Mouse (Mus musculus) liver, embryonic 14.5 days (tissue): Measurements from ENCODE around the gene Myb. TPM values are rescaled to one million over a fixed set of nuclear protein-coding genes. Genes with fewer than 3 reads are reported as not detected.

Experiments
- ATAC-seq: fragments of 200-750 bp; cut with Nextera tagmentation; 2 replicates; pipeline ENCODE4 v1.8.0; 2017; ENCODE audit warnings: moderate number of reproducible peaks, mild to moderate bottlenecking, moderate library complexity; ENCODE audit not compliant: insufficient read depth
- DNase-seq, 3 experiments: peaks; one replicate each; pipeline ENCODE4 v3.0.0-alpha.2; 2012 to 2013; ENCODE audit warnings: low read depth in 3 of 3, low spot score in 3 of 3
- H3K27ac ChIP-seq: fragments of 300-500 bp; sonication (generic); 2 replicates; pipeline ENCODE4 v1.5.1; 2014; ENCODE audit warnings: moderate library complexity, mild to moderate bottlenecking, control low read depth, inconsistent platforms
- H3K27me3 ChIP-seq: fragments of 300-500 bp; sonication (generic); 2 replicates; pipeline ENCODE4 v1.6.1; 2014; ENCODE audit warnings: mild to moderate bottlenecking, low read length, moderate library complexity; ENCODE audit not compliant: control insufficient read depth, insufficient read depth
- H3K36me3 ChIP-seq: fragments of 300-500 bp; sonication (generic); replicated peaks from 2 replicates; pipeline ENCODE4 v1.6.1; 2014; ENCODE audit warnings: low read depth; ENCODE audit not compliant: control insufficient read depth, insufficient read depth
- H3K4me1 ChIP-seq, 2 experiments: fragments of 200-500 bp in 1 of 2; fragments of 300-500 bp in 1 of 2; sonication (generic) in 1 of 2; replicated peaks; 2 replicates each; pipeline ENCODE4 v1.6.1; 2012 to 2014; ENCODE audit warnings: antibody characterized with exemption in 1 of 2, inconsistent platforms in 1 of 2, low read length in 1 of 2; ENCODE audit not compliant: control insufficient read depth in 2 of 2, insufficient read depth in 2 of 2
- H3K4me2 ChIP-seq: fragments of 300-500 bp; sonication (generic); 2 replicates; pipeline ENCODE4 v1.6.1; 2014; ENCODE audit warnings: low read depth, mild to moderate bottlenecking, control low read depth, moderate library complexity
- H3K4me3 ChIP-seq, 2 experiments: fragments of 200-500 bp in 1 of 2; fragments of 300-500 bp in 1 of 2; sonication (generic) in 1 of 2; 2 replicates each; pipeline ENCODE4 v1.5.1; 2012 to 2014; ENCODE audit warnings: low read depth in 2 of 2, low read length in 2 of 2, mild to moderate bottlenecking in 2 of 2, control low read depth in 1 of 2, inconsistent platforms in 1 of 2, moderate library complexity in 1 of 2; ENCODE audit not compliant: insufficient read depth in 1 of 2
- H3K9ac ChIP-seq: fragments of 300-500 bp; sonication (generic); replicated peaks from 2 replicates; pipeline ENCODE4 v1.6.1; 2014; ENCODE audit warnings: mild to moderate bottlenecking, control low read depth, moderate library complexity
- H3K9me3 ChIP-seq: fragments of 300-500 bp; sonication (generic); 2 replicates; pipeline ENCODE4 v1.6.1; 2016; ENCODE audit warnings: low read length, mixed read lengths; ENCODE audit not compliant: control insufficient read depth
- CTCF ChIP-seq: IDR thresholded peaks from 2 replicates; pipeline ENCODE4 v1.5.1; 2016; ENCODE audit warnings: antibody characterized with exemption, low read depth, control low read depth
- EP300 ChIP-seq: IDR thresholded peaks from 2 replicates; pipeline ENCODE4 v1.6.1; 2016; ENCODE audit warnings: antibody characterized with exemption, low read depth
- WGBS: fragments of 180-500 bp; shearing (Covaris S2); extraction: QIAGEN DNeasy Blood & Tissue Kit; methylation state at CpG from one replicate; pipeline ENCODE4 v1.1.7; 2014; ENCODE audit not compliant: insufficient replicate concordance; 5-methylcytosine and 5-hydroxymethylcytosine counted together
- polyA plus RNA-seq, 2 experiments: library from polyadenylated mRNA; depleted of rRNA in 1 of 2; stranded (reverse) in 1 of 2; unstranded in 1 of 2; fragments of >200 nt; fragmentation: Nextera tagmentation in 1 of 2; extraction: Ambion mirVana in 1 of 2; gene quantifications; 2 replicates each; pipeline versions ENCODE4 v1.2.1 to v1.2.3; 2012 to 2014

Gene Myb
- polyA plus RNA-seq, 2 experiments = 11.7 to 16.9 TPM

DNA sequence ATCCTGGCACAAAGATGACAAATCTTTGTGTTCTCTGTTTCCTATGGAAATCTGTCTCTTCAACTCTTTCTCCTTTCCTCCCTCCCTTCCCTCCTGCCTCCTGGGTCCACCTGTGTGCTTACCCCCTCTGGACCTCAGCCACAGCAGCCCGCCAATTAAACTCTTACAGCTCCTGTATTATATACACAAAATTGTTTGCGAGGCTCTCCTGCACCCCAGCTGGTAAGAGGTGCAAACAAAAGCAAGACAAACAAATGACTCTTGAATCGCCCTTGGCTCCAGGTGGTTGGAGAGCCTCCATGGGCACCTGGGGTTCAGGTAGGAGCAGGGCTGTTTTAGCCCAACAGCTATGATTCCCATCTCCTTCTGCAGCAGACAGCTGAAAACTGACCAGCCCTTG, 71.2 kb downstream of the Myb start:
- no peaks in the 10 kb centered on the region for H3K36me3 ChIP-seq
- ATAC-seq (no peak), DNase-seq (no peak)
- TF ChIP-seq CTCF = no peak
- TF ChIP-seq EP300 = no peak
- no peak overlapping the region for H3K4me3 ChIP-seq
- H3K9me3 ChIP-seq = no peaks in the 10 kb centered on the region
- no peaks in the 10 kb centered on the region for H3K27me3 ChIP-seq
- H3K27ac ChIP-seq = no peak overlapping the region
- H3K4me2 ChIP-seq = no peak overlapping the region
- H3K4me1 ChIP-seq = no peaks in the 10 kb centered on the region
- H3K9ac ChIP-seq = no peak overlapping the region
- WGBS = 67% methylated on average over 3 of the region's 3 CpGs

- no peak overlapping the region for H3K9ac ChIP-seq
- H3K4me1 ChIP-seq = 0 out of 4 replicates have a peak, but pooled peaks cover 0 to 2% of the 10 kb centered on the region in 2 experiments
- H3K36me3 ChIP-seq = no peaks in the 10 kb centered on the region
- no peak overlapping the region for H3K4me2 ChIP-seq
- 69% methylated on average over 3 of the region's 3 CpGs for WGBS
- TF ChIP-seq CTCF (no peak), EP300 (no peak)
- H3K27me3 ChIP-seq = no peaks in the 10 kb centered on the region
- no peaks in the 10 kb centered on the region for H3K9me3 ChIP-seq
- no peak overlapping the region for H3K27ac ChIP-seq
- H3K4me3 ChIP-seq = no peak overlapping the region
- no peak for ATAC-seq
- no peak for DNase-seq
Observed at GRCm38 (mm10) chr10:21087614-21088232, 73.1 kb downstream of the Myb start.

DNA sequence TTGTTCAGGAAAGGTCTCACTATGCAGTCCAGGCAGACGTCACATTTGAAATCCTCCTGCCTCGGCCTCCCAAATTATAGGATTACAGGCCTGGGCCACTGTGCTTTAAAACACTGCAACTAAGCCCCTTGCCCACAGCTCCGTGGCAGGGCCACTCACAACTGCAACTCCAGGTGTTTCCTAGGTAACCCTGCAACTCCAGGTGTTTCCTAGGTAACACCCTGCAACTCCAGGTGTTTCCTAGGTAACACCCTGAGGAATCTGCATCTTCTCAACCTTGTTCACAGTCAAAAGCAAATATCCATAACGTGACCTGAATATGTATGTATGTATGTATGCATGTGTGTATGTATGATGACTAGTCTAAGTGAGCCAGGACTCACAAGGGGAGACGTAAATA, 75.7 kb downstream of the Myb start:
- Histone ChIP-seq H3K4me3 (no peak overlapping the region), H3K4me2 (no peak overlapping the region), H3K27me3 (no peaks in the 10 kb centered on the region), H3K4me1 (0 out of 4 replicates have a peak, but pooled peaks cover 0 to 2% of the 10 kb centered on the region in 2 experiments), H3K27ac (no peak overlapping the region), H3K9me3 (no peaks in the 10 kb centered on the region), H3K9ac (no peak overlapping the region), H3K36me3 (no peaks in the 10 kb centered on the region)
- no peak for DNase-seq
- no peak for ATAC-seq
- TF ChIP-seq EP300 (no peak), CTCF (no peak)
- 63% methylated on average over 5 of the region's 5 CpGs for WGBS

DNA sequence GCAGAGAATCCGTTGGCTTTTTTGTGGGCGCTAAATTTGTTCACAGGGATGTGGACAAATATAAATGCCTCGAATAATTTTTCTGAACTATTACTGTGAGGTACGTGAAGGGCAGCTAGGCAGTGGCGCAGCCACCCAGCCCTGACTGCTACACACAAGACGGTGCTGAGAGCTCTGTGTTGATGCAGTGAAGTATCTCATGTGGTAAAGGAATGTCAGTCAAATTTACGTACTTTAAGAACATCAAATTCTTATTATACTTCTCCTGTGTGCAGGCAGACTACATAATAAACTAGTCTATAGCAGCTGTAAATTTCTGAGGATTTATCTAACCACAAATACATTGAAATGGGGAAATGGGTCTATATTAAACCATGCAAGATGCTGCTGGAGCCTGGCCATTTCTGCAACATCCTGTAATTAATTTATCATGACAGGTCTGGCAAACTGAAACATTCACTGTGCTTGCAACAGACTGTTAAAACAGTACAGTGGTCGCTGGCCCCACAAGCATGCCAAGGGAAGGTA, 77.3 kb downstream of the Myb start:
- Histone ChIP-seq H3K4me1 (0 out of 4 replicates have a peak, but pooled peaks cover 0 to 2% of the 10 kb centered on the region in 2 experiments), H3K9me3 (no peaks in the 10 kb centered on the region), H3K9ac (no peak overlapping the region), H3K36me3 (no peaks in the 10 kb centered on the region), H3K4me3 (no peak overlapping the region), H3K4me2 (no peak overlapping the region), H3K27me3 (no peaks in the 10 kb centered on the region), H3K27ac (no peak overlapping the region)
- WGBS = 34% methylated on average over 8 of the region's 8 CpGs
- ATAC-seq (no peak), DNase-seq (no peak)
- TF ChIP-seq EP300 (no peak), CTCF (no peak)

DNA sequence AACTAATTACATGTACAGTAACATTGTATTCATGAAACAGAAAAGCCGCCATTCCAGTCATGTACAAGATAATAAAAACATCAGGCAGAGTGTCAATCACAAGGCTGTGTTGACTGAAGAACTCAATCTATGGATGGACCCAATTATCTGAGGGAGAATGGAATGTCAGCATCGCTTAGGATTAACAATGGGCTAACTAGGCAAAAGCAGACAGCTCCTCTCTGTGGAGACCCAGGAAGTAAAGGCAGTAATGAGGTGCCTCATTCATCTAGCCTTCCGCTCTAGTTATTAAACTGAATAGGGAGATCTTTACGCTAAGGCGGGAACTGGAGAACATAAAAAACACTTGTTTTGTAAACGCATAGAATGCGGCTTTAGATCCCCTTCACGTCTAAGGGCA, 78.3 kb downstream of the Myb start:
- DNase-seq (no peak), ATAC-seq (no peak)
- no peak overlapping the region for H3K9ac ChIP-seq
- no peaks in the 10 kb centered on the region for H3K27me3 ChIP-seq
- H3K4me3 ChIP-seq = no peak overlapping the region
- no peaks in the 10 kb centered on the region for H3K36me3 ChIP-seq
- no peak for TF ChIP-seq EP300
- no peak for TF ChIP-seq CTCF
- H3K4me1 ChIP-seq = 0 out of 4 replicates have a peak, but pooled peaks cover 0 to 2% of the 10 kb centered on the region in 2 experiments
- H3K27ac ChIP-seq = no peak overlapping the region
- H3K9me3 ChIP-seq = no peaks in the 10 kb centered on the region
- H3K4me2 ChIP-seq = no peak overlapping the region
- WGBS = 78% methylated on average over 8 of the region's 8 CpGs
